Mouse (Mus musculus): Measurements from ENCODE around the gene Itga8. TPM values are rescaled to one million over a fixed set of nuclear protein-coding genes. Genes with fewer than 3 reads are reported as not detected.

Gene Itga8
- polyA plus RNA-seq, 1 experiment from 2014 or later: 6.4 TPM

GRCm38 (mm10) chr2:12307311-12307710 lies 5.6 kb upstream of the Itga8 start:
- no peaks in the 10 kb centered on the region for H3K36me3 ChIP-seq (ENCODE audit: control insufficient read depth, insufficient read depth, low read length)
- no peak for ATAC-seq (replicated peaks; ENCODE audit: insufficient number of reproducible peaks, low FRiP score, low TSS enrichment)
- H3K9ac ChIP-seq (ENCODE audit: low read depth, low read length): no peak overlapping the region
- no peak overlapping the region for H3K27ac ChIP-seq (ENCODE audit: low read depth, low read length)
- no peak overlapping the region for H3K4me3 ChIP-seq (ENCODE audit: low read depth, low read length)
- no peak overlapping the region for H3K4me2 ChIP-seq
- no peaks in the 10 kb centered on the region for H3K4me1 ChIP-seq (ENCODE audit: control insufficient read depth, insufficient read depth, low read length)
- no peaks in the 10 kb centered on the region for H3K27me3 ChIP-seq (ENCODE audit: control insufficient read depth, insufficient read depth, low read length)
- H3K9me3 ChIP-seq (replicated peaks; ENCODE audit: control insufficient read depth, low read length): no peaks in the 10 kb centered on the region

GRCm38 (mm10) chr2:12305064-12305650 lies 3.4 kb upstream of the Itga8 start:
- Histone ChIP-seq H3K27me3 (ENCODE audit: control insufficient read depth, insufficient read depth, low read length) (0 out of 2 replicates have a peak, but pooled peaks cover 2% of the 10 kb centered on the region), H3K36me3 (ENCODE audit: control insufficient read depth, insufficient read depth, low read length) (no peaks in the 10 kb centered on the region), H3K4me3 (ENCODE audit: low read depth, low read length) (no peak overlapping the region), H3K9me3 (replicated peaks; ENCODE audit: control insufficient read depth, low read length) (no peaks in the 10 kb centered on the region), H3K4me2 (no peak overlapping the region), H3K9ac (ENCODE audit: low read depth, low read length) (no peak overlapping the region), H3K4me1 (ENCODE audit: control insufficient read depth, insufficient read depth, low read length) (no peaks in the 10 kb centered on the region), H3K27ac (ENCODE audit: low read depth, low read length) (no peak overlapping the region)
- ATAC-seq (replicated peaks; ENCODE audit: insufficient number of reproducible peaks, low FRiP score, low TSS enrichment): no peak
- 68% methylated on average over 9 of the region's 9 CpGs for WGBS (ENCODE audit: insufficient replicate concordance)

- no peak overlapping the region for H3K9ac ChIP-seq (ENCODE audit: low read depth, low read length)
Measured at GRCm38 (mm10) chr2:12300449-12301228, 1.1 kb downstream of the Itga8 start.

DNA sequence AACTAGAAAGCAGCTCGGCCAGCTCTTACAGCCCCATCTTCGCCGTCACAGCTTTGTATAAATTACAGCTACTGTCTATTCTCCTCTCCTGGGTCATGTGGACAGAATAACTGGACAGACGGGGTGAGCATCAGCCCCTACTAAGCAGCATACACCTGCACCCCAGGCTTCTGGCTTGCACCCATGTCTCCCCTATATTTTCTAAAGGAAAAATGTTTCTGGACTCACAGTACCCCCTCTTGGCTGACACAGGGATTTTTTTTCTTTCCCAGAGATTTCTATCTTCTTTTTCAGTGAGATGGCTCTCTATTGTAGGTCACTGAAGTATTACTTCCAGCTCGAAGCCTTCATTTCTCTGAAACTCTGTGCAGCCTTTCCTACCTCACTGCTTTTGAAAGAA lies 4.4 kb downstream of the Itga8 start:
- Histone ChIP-seq H3K4me1 (ENCODE audit: control insufficient read depth, insufficient read depth, low read length) (no peaks in the 10 kb centered on the region), H3K27ac (ENCODE audit: low read depth, low read length) (no peak overlapping the region), H3K4me3 (ENCODE audit: low read depth, low read length) (no peak overlapping the region), H3K4me2 (no peak overlapping the region), H3K36me3 (ENCODE audit: control insufficient read depth, insufficient read depth, low read length) (no peaks in the 10 kb centered on the region), H3K9me3 (replicated peaks; ENCODE audit: control insufficient read depth, low read length) (no peaks in the 10 kb centered on the region), H3K9ac (ENCODE audit: low read depth, low read length) (no peak overlapping the region), H3K27me3 (ENCODE audit: control insufficient read depth, insufficient read depth, low read length) (0 out of 2 replicates have a peak, but pooled peaks cover 2% of the 10 kb centered on the region)
- no peak for ATAC-seq (replicated peaks; ENCODE audit: insufficient number of reproducible peaks, low FRiP score, low TSS enrichment)
- 78% methylated on average over 5 of the region's 5 CpGs for WGBS (ENCODE audit: insufficient replicate concordance)

More at GRCm38 (mm10) chr2:12300449-12301228, 1.1 kb downstream of the Itga8 start:
- Histone ChIP-seq H3K27ac (ENCODE audit: low read depth, low read length) (no peak overlapping the region), H3K4me1 (ENCODE audit: control insufficient read depth, insufficient read depth, low read length) (no peaks in the 10 kb centered on the region), H3K4me2 (peak overlapping the region; percentile 95), H3K27me3 (ENCODE audit: control insufficient read depth, insufficient read depth, low read length) (0 out of 2 replicates have a peak, but pooled peaks cover 2% of the 10 kb centered on the region), H3K36me3 (ENCODE audit: control insufficient read depth, insufficient read depth, low read length) (no peaks in the 10 kb centered on the region), H3K4me3 (ENCODE audit: low read depth, low read length) (peak overlapping the region; percentile 75), H3K9me3 (replicated peaks; ENCODE audit: control insufficient read depth, low read length) (no peaks in the 10 kb centered on the region)
- ATAC-seq (replicated peaks; ENCODE audit: insufficient number of reproducible peaks, low FRiP score, low TSS enrichment): no peak
- WGBS (ENCODE audit: insufficient replicate concordance): 54% methylated on average over 15 of the region's 15 CpGs

DNA sequence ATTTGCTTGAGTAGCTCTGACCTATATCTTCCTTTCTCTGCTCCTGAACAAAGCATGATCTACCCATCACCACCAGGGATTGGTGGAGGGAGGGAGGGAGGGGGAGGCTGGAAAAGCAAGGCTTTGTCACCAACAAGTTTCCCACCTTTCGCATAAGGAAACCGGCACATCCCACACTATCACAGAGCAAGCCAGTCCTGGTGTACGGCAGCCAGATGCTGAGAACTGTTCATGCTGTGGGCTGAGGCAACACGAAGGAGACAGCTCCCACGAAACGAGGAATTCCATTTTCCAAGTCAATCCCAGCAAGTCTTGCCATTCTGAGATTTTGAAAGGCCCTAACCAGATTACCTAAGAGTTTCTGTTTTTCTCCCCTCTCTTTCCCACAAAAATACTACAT lies 6.6 kb downstream of the Itga8 start:
- 73% methylated on average over 6 of the region's 6 CpGs for WGBS (ENCODE audit: insufficient replicate concordance)
- Histone ChIP-seq H3K27me3 (ENCODE audit: control insufficient read depth, insufficient read depth, low read length) (no peaks in the 10 kb centered on the region), H3K36me3 (ENCODE audit: control insufficient read depth, insufficient read depth, low read length) (no peaks in the 10 kb centered on the region), H3K4me1 (ENCODE audit: control insufficient read depth, insufficient read depth, low read length) (no peaks in the 10 kb centered on the region), H3K9me3 (replicated peaks; ENCODE audit: control insufficient read depth, low read length) (no peaks in the 10 kb centered on the region), H3K4me2 (no peak overlapping the region), H3K27ac (ENCODE audit: low read depth, low read length) (no peak overlapping the region), H3K4me3 (ENCODE audit: low read depth, low read length) (no peak overlapping the region), H3K9ac (ENCODE audit: low read depth, low read length) (no peak overlapping the region)
- ATAC-seq (replicated peaks; ENCODE audit: insufficient number of reproducible peaks, low FRiP score, low TSS enrichment): no peak

- no peaks in the 10 kb centered on the region for H3K4me1 ChIP-seq (ENCODE audit: control insufficient read depth, insufficient read depth, low read length)
- H3K4me3 ChIP-seq (ENCODE audit: low read depth, low read length): no peak overlapping the region
- H3K4me2 ChIP-seq: no peak overlapping the region
- no peaks in the 10 kb centered on the region for H3K27me3 ChIP-seq (ENCODE audit: control insufficient read depth, insufficient read depth, low read length)
- no peak for ATAC-seq (replicated peaks; ENCODE audit: insufficient number of reproducible peaks, low FRiP score, low TSS enrichment)
- H3K27ac ChIP-seq (ENCODE audit: low read depth, low read length): no peak overlapping the region
- H3K9ac ChIP-seq (ENCODE audit: low read depth, low read length): no peak overlapping the region
- no peaks in the 10 kb centered on the region for H3K9me3 ChIP-seq (replicated peaks; ENCODE audit: control insufficient read depth, low read length)
- WGBS (ENCODE audit: insufficient replicate concordance): 59% methylated on average over 3 of the region's 3 CpGs
- no peaks in the 10 kb centered on the region for H3K36me3 ChIP-seq (ENCODE audit: control insufficient read depth, insufficient read depth, low read length)
Measured at GRCm38 (mm10) chr2:12294060-12294459, 7.7 kb downstream of the Itga8 start.

- Histone ChIP-seq H3K9ac (ENCODE audit: low read depth, low read length) (no peak overlapping the region), H3K9me3 (replicated peaks; ENCODE audit: control insufficient read depth, low read length) (no peaks in the 10 kb centered on the region), H3K27ac (ENCODE audit: low read depth, low read length) (no peak overlapping the region), H3K4me1 (ENCODE audit: control insufficient read depth, insufficient read depth, low read length) (no peaks in the 10 kb centered on the region), H3K27me3 (ENCODE audit: control insufficient read depth, insufficient read depth, low read length) (no peaks in the 10 kb centered on the region), H3K36me3 (ENCODE audit: control insufficient read depth, insufficient read depth, low read length) (no peaks in the 10 kb centered on the region), H3K4me3 (ENCODE audit: low read depth, low read length) (no peak overlapping the region), H3K4me2 (no peak overlapping the region)
- no peak for ATAC-seq (replicated peaks; ENCODE audit: insufficient number of reproducible peaks, low FRiP score, low TSS enrichment)
- 45% methylated on average over 8 of the region's 8 CpGs for WGBS (ENCODE audit: insufficient replicate concordance)
Measured at GRCm38 (mm10) chr2:12293458-12293857, 8.3 kb downstream of the Itga8 start.

DNA sequence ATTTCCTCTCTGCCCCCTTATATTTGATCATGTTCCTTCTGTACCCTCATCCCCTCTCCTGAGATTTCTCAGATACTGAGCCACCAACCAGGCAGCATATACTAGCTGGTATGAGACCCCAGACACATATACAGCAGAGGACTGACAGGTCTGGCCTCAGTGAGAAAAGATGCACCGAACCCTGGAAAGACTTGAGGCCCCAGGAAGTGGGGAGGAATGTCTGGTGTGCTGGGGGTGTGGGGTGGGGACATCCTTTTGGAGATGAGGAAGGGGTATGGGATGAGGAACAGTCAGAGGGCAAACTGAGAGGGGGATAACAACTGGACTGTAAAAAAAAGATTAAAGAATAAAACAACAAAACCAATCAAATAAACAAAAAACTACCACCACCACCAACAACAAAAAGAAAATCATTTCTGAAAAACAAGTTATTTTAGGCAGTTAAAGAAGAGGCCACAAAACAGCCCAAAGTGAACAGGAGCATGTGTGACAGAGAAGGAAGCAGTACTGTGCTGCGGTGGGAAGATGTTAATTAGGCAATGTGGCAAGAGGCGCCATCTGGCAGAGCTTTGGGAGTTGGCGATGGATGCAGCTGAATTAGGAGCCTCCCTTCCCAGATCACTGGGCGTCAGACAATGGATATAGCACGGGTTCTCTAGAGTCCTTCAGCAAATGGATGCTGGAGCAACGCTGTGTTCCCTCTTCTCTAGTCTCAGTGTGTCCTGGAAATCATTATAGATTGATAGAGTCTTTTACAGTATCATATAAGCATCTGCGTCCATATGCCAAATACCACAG lies 9.5 kb downstream of the Itga8 start:
- Histone ChIP-seq H3K9ac (ENCODE audit: low read depth, low read length) (no peak overlapping the region), H3K9me3 (replicated peaks; ENCODE audit: control insufficient read depth, low read length) (no peaks in the 10 kb centered on the region), H3K27ac (ENCODE audit: low read depth, low read length) (no peak overlapping the region), H3K4me3 (ENCODE audit: low read depth, low read length) (no peak overlapping the region), H3K4me1 (ENCODE audit: control insufficient read depth, insufficient read depth, low read length) (no peaks in the 10 kb centered on the region), H3K4me2 (no peak overlapping the region), H3K36me3 (ENCODE audit: control insufficient read depth, insufficient read depth, low read length) (no peaks in the 10 kb centered on the region), H3K27me3 (ENCODE audit: control insufficient read depth, insufficient read depth, low read length) (no peaks in the 10 kb centered on the region)
- 57% methylated on average over 8 of the region's 8 CpGs for WGBS (ENCODE audit: insufficient replicate concordance)
- ATAC-seq (replicated peaks; ENCODE audit: insufficient number of reproducible peaks, low FRiP score, low TSS enrichment): no peak

Measured in heart, embryonic 11.5 days (tissue).